Mouse (Mus musculus): ENCODE data around the gene Spi1. TPM values are rescaled to one million over a fixed set of nuclear protein-coding genes. Genes with fewer than 3 reads are reported as not detected.

Gene Spi1
- polyA plus RNA-seq, 1 experiment from 2014 or later = 2.4 TPM

- 81% methylated on average over 6 of the region's 6 CpGs for WGBS
- no peaks in the 10 kb centered on the region for H3K9me3 ChIP-seq
- no peaks in the 10 kb centered on the region for H3K36me3 ChIP-seq
- ATAC-seq (replicated peaks) = no peak
- peaks cover 7% of the 10 kb centered on the region for H3K4me1 ChIP-seq
- peaks cover 4% of the 10 kb centered on the region; the same call in 1 of the 2 replicates for H3K27me3 ChIP-seq
- no peak overlapping the region for H3K9ac ChIP-seq (replicated peaks)
- H3K4me3 ChIP-seq = no peak overlapping the region
- no peak overlapping the region for H3K4me2 ChIP-seq (replicated peaks)
- H3K27ac ChIP-seq (replicated peaks) = no peak overlapping the region
Observed at GRCm38 (mm10) chr2:91119551-91119950, 37.4 kb downstream of the Spi1 start.

DNA sequence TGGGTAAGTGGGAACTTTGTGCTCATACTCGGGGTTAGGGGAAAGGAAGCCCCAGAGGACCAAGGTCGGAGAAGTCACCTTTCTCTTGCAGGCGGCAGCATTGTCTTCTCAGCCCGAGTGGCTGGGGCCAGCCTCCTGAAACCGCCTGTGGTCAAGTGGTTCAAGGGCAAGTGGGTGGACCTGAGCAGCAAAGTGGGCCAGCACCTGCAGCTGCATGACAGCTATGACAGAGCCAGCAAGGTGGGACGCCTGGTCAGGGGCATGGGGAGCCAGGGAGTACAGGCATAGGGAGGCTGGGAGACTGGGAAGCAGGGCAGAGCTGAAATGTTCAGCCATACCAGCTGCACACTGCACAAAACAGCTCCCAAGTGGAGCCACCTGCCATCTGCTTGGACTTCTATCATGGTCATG, 38.1 kb downstream of the Spi1 start:
- ATAC-seq (replicated peaks) = no peak

GRCm38 (mm10) chr2:91121011-91121410, 38.8 kb downstream of the Spi1 start:
- no peaks in the 10 kb centered on the region for H3K27me3 ChIP-seq
- no peaks in the 10 kb centered on the region for H3K4me1 ChIP-seq
- H3K4me2 ChIP-seq (replicated peaks) = no peak overlapping the region
- no peak for ATAC-seq (replicated peaks)
- H3K4me3 ChIP-seq = no peak overlapping the region
- no peak overlapping the region for H3K27ac ChIP-seq (replicated peaks)
- 88% methylated on average over 6 of the region's 6 CpGs for WGBS
- no peak overlapping the region for H3K9ac ChIP-seq (replicated peaks)
- H3K36me3 ChIP-seq = no peaks in the 10 kb centered on the region
- no peaks in the 10 kb centered on the region for H3K9me3 ChIP-seq

More for the DNA sequence above, 38.1 kb downstream of the Spi1 start:
- no peak overlapping the region for H3K4me2 ChIP-seq (replicated peaks)
- no peak overlapping the region for H3K27ac ChIP-seq (replicated peaks)
- peaks cover 3% of the 10 kb centered on the region for H3K4me1 ChIP-seq
- H3K36me3 ChIP-seq = no peaks in the 10 kb centered on the region
- WGBS = 81% methylated on average over 6 of the region's 6 CpGs
- no peak overlapping the region for H3K4me3 ChIP-seq
- H3K27me3 ChIP-seq = peaks cover 3% of the 10 kb centered on the region; the same call in 1 of the 2 replicates
- no peak overlapping the region for H3K9ac ChIP-seq (replicated peaks)
- H3K9me3 ChIP-seq = no peaks in the 10 kb centered on the region

DNA sequence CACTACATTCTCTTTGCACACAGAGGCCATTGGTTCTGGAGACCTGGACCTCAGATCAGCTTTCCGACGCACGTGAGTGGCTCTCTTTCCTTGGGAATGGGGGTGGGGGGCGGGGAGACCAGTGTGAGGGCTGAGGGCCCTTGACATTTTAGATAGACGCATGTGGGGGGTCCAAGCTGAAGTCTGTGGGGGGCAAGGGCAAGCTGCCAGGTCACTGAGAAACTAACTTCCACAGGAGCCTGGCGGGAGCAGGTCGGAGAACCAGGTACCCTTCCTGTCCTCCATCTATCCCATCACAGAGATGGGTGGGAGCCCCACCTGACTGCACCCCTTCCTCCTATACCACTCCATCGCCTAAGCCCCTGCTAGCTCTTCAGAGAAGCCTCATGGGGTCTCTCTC, 39.3 kb downstream of the Spi1 start:
- ATAC-seq (replicated peaks) = no peak
- Histone ChIP-seq H3K36me3 (no peaks in the 10 kb centered on the region), H3K9ac (replicated peaks) (no peak overlapping the region), H3K4me1 (no peaks in the 10 kb centered on the region), H3K27ac (replicated peaks) (no peak overlapping the region), H3K27me3 (no peaks in the 10 kb centered on the region), H3K9me3 (no peaks in the 10 kb centered on the region), H3K4me3 (no peak overlapping the region), H3K4me2 (replicated peaks) (no peak overlapping the region)
- WGBS = 69% methylated on average over 8 of the region's 8 CpGs

- H3K4me3 ChIP-seq = no peak overlapping the region
- WGBS = 78% methylated on average over 6 of the region's 6 CpGs
Observed at GRCm38 (mm10) chr2:91123521-91123920, 41.3 kb downstream of the Spi1 start.

DNA sequence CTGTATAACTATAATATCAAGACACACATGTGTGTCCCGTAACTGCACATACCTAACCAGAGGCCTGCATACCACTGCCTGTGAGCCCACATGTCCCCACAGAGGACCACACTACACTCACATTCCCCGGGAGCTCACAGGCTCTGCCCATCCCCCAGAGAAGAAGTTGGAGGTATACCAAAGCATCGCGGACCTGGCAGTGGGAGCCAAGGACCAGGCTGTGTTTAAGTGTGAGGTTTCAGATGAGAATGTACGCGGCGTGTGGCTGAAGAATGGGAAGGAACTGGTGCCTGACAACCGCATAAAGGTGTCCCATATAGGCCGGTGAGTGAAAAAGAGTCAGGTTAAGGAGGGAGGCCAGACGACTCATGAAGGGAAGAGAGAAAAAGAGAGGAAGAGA, 42.9 kb downstream of the Spi1 start:
- Histone ChIP-seq H3K27ac (replicated peaks) (no peak overlapping the region), H3K9ac (replicated peaks) (no peak overlapping the region), H3K4me3 (no peak overlapping the region), H3K4me1 (no peaks in the 10 kb centered on the region), H3K27me3 (no peaks in the 10 kb centered on the region), H3K4me2 (replicated peaks) (no peak overlapping the region), H3K36me3 (no peaks in the 10 kb centered on the region), H3K9me3 (no peaks in the 10 kb centered on the region)
- ATAC-seq (replicated peaks) = no peak
- WGBS = 87% methylated on average over 10 of the region's 10 CpGs

More at GRCm38 (mm10) chr2:91123521-91123920, 41.3 kb downstream of the Spi1 start:
- Histone ChIP-seq H3K4me1 (no peaks in the 10 kb centered on the region), H3K9me3 (no peaks in the 10 kb centered on the region), H3K4me2 (replicated peaks) (no peak overlapping the region), H3K27ac (replicated peaks) (no peak overlapping the region), H3K27me3 (no peaks in the 10 kb centered on the region), H3K9ac (replicated peaks) (no peak overlapping the region), H3K36me3 (no peaks in the 10 kb centered on the region)
- no peak for ATAC-seq (replicated peaks)

DNA sequence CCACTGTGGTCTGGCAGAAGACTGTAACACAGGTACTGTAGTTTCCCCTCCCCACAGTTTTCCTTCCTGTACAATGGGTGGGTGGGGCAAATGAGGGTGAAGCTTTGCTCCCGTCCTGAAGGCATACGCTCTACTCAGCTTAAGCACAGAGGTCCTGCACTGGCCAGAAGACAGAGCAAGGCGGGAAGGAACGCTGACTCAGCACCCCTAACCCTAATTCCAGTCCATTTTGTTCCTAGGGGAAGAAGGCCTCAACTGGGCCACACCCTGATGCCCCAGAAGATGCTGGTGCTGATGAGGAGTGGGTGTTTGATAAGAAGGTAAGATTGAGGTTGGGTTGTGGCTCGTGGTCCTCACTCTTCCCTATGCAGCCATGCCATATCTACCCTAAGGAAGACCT, 46.6 kb downstream of the Spi1 start:
- H3K9me3 ChIP-seq = no peaks in the 10 kb centered on the region
- H3K4me1 ChIP-seq = no peaks in the 10 kb centered on the region
- no peak overlapping the region for H3K9ac ChIP-seq (replicated peaks)
- ATAC-seq (replicated peaks) = no peak
- no peak overlapping the region for H3K27ac ChIP-seq (replicated peaks)
- H3K4me3 ChIP-seq = no peak overlapping the region
- H3K4me2 ChIP-seq (replicated peaks) = no peak overlapping the region
- WGBS = 86% methylated on average over 5 of the region's 5 CpGs
- H3K36me3 ChIP-seq = no peaks in the 10 kb centered on the region
- no peaks in the 10 kb centered on the region for H3K27me3 ChIP-seq

GRCm38 (mm10) chr2:91130126-91130525, 47.9 kb downstream of the Spi1 start:
- no peaks in the 10 kb centered on the region for H3K4me1 ChIP-seq
- H3K4me3 ChIP-seq = no peak overlapping the region
- no peaks in the 10 kb centered on the region for H3K36me3 ChIP-seq
- H3K27ac ChIP-seq (replicated peaks) = no peak overlapping the region
- H3K9me3 ChIP-seq = no peaks in the 10 kb centered on the region
- H3K9ac ChIP-seq (replicated peaks) = no peak overlapping the region
- 93% methylated on average over 6 of the region's 6 CpGs for WGBS
- H3K27me3 ChIP-seq = no peaks in the 10 kb centered on the region
- no peak for ATAC-seq (replicated peaks)
- no peak overlapping the region for H3K4me2 ChIP-seq (replicated peaks)

GRCm38 (mm10) chr2:91131251-91131650, 49.1 kb downstream of the Spi1 start:
- Histone ChIP-seq H3K9ac (replicated peaks) (no peak overlapping the region), H3K36me3 (no peaks in the 10 kb centered on the region), H3K4me1 (no peaks in the 10 kb centered on the region), H3K4me3 (no peak overlapping the region), H3K27me3 (no peaks in the 10 kb centered on the region), H3K9me3 (no peaks in the 10 kb centered on the region), H3K27ac (replicated peaks) (no peak overlapping the region), H3K4me2 (replicated peaks) (no peak overlapping the region)
- WGBS = 93% methylated on average over 15 of the region's 15 CpGs
- ATAC-seq (replicated peaks) = no peak

DNA sequence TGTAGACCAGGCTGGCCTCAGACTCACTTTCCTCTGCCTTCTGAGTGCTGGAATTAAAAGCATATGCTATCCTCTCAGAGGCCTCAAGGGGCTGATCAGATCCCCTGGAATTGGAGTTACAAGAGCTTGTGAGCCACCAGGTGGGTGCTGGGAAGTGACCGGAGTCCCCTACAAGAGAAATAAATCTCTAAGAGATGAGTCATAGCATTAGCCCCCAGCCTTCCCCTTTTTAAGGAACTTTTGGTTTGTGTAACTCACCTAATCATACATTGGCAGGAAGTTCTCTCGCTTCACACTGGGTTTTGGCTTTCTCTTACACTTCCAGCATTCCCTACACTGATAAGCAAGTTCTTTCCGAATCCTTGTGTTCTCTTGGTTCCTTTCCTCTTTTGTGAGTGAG, 49.8 kb downstream of the Spi1 start:
- Histone ChIP-seq H3K27ac (replicated peaks) (no peak overlapping the region), H3K36me3 (no peaks in the 10 kb centered on the region; the same call in 1 of the 2 replicates), H3K4me2 (replicated peaks) (no peak overlapping the region), H3K9ac (replicated peaks) (no peak overlapping the region), H3K9me3 (no peaks in the 10 kb centered on the region), H3K4me1 (no peaks in the 10 kb centered on the region), H3K4me3 (no peak overlapping the region), H3K27me3 (no peaks in the 10 kb centered on the region)
- 88% methylated on average over 3 of the region's 3 CpGs for WGBS
- no peak for ATAC-seq (replicated peaks)

- ATAC-seq (replicated peaks) = no peak
- Histone ChIP-seq H3K4me2 (replicated peaks) (no peak overlapping the region), H3K4me1 (no peaks in the 10 kb centered on the region), H3K27ac (replicated peaks) (no peak overlapping the region), H3K9ac (replicated peaks) (no peak overlapping the region), H3K27me3 (no peaks in the 10 kb centered on the region), H3K36me3 (peaks cover 33% of the 10 kb centered on the region), H3K4me3 (no peak overlapping the region), H3K9me3 (no peaks in the 10 kb centered on the region)
- 85% methylated on average over 11 of the region's 11 CpGs for WGBS
Observed at GRCm38 (mm10) chr2:91136513-91137412, 54.6 kb downstream of the Spi1 start.

GRCm38 (mm10) chr2:91137481-91137880, 55.3 kb downstream of the Spi1 start:
- Histone ChIP-seq H3K4me1 (no peaks in the 10 kb centered on the region), H3K9ac (replicated peaks) (no peak overlapping the region), H3K9me3 (no peaks in the 10 kb centered on the region), H3K4me2 (replicated peaks) (no peak overlapping the region), H3K27me3 (no peaks in the 10 kb centered on the region), H3K36me3 (peaks cover 38% of the 10 kb centered on the region), H3K4me3 (no peak overlapping the region), H3K27ac (replicated peaks) (no peak overlapping the region)
- ATAC-seq (replicated peaks) = no peak
- WGBS = 87% methylated on average over 6 of the region's 6 CpGs

DNA sequence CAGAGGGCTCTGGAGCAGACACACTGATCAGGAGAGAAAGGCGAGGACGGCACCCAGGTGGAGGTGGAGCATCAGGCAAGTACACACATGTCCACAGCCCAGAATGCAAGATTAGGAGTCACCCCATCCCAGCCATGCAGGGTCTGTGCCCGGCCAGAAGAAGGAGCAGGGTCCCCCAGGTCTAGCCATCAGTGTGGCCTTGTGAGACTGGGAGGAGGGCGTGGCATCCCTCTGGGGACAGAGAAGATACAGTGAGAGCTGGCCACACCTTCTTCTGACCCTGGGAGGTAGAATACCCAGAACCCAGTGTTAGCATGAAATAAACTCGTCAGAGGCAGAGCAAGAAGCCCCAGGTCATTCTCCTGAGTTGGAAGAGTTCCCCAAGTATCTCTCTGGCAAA, 57.1 kb downstream of the Spi1 start:
- Histone ChIP-seq H3K27ac (replicated peaks) (no peak overlapping the region), H3K9ac (replicated peaks) (no peak overlapping the region), H3K9me3 (no peaks in the 10 kb centered on the region), H3K4me3 (no peak overlapping the region), H3K4me2 (replicated peaks) (no peak overlapping the region), H3K27me3 (no peaks in the 10 kb centered on the region), H3K4me1 (no peaks in the 10 kb centered on the region), H3K36me3 (peaks cover 55% of the 10 kb centered on the region)
- no peak for ATAC-seq (replicated peaks)
- WGBS = 75% methylated on average over 5 of the region's 5 CpGs

Data from forebrain, embryonic 15.5 days (tissue).